Mouse (Mus musculus): ENCODE results near the gene Ttc33. TPM values are rescaled to one million over a fixed set of nuclear protein-coding genes. Genes with fewer than 3 reads are reported as not detected.

Gene Ttc33
- polyA plus RNA-seq, 1 experiment from 2014 or later: 36.5 TPM

DNA sequence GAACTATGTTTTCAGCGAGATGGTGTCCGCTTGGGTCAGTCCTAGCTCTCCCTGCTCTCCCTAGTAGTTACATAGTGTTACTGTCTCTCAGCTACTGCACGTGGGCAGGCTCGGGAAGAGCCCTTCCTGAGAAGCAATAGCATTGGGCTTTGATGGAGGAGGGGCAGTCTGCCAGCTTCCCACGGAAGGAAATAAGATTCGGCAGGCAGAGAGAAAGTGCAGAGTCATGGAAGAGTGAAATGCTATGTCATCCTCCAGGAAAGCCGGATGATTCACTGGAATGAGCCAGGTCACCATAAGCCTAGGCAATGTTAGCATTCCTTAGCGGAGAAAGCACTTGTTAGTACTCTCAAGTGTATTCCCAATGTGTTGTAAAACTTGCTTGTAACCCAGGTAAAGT is 50.2 kb downstream of the Ttc33 start:
- ATAC-seq (ENCODE audit: insufficient read depth, low FRiP score, low read depth): no peak
- 0 out of 2 replicates have a peak, but pooled peaks cover 5% of the 10 kb centered on the region for H3K4me1 ChIP-seq
- H3K27me3 ChIP-seq (replicated peaks): no peaks in the 10 kb centered on the region
- WGBS: 35% methylated on average over 8 of the region's 8 CpGs
- no peak overlapping the region for H3K4me3 ChIP-seq (replicated peaks)
- H3K27ac ChIP-seq: no peak overlapping the region
- H3K9me3 ChIP-seq: no peaks in the 10 kb centered on the region
- no peak overlapping the region for H3K4me2 ChIP-seq
- no peaks in the 10 kb centered on the region for H3K36me3 ChIP-seq
- H3K9ac ChIP-seq: no peak overlapping the region

DNA sequence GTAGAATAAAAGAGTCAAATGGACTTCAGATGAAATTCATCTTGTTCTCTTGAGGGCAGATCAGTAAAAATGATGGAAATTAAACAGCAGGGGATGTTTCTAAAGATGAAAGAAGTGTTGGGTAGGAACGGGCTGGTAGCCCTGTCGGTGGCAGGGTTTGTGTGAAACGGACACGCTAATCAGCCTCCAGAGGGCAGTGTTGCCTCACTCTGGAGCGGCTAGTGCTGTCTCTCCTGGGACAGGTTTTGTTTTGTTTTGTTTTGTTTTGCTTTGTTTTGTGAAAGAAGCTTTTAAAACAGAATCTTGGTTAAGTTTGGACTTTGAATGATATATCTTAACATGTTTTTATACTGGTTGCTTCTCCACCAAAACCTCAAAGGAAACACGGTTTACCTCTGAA is 51.2 kb downstream of the Ttc33 start:
- Histone ChIP-seq H3K27ac (no peak overlapping the region), H3K4me2 (no peak overlapping the region), H3K4me1 (0 out of 2 replicates have a peak, but pooled peaks cover 5% of the 10 kb centered on the region), H3K27me3 (replicated peaks) (no peaks in the 10 kb centered on the region), H3K4me3 (replicated peaks) (no peak overlapping the region), H3K9ac (no peak overlapping the region), H3K9me3 (no peaks in the 10 kb centered on the region), H3K36me3 (no peaks in the 10 kb centered on the region)
- ATAC-seq (ENCODE audit: insufficient read depth, low FRiP score, low read depth): no peak
- 14% methylated on average over 6 of the region's 6 CpGs for WGBS

DNA sequence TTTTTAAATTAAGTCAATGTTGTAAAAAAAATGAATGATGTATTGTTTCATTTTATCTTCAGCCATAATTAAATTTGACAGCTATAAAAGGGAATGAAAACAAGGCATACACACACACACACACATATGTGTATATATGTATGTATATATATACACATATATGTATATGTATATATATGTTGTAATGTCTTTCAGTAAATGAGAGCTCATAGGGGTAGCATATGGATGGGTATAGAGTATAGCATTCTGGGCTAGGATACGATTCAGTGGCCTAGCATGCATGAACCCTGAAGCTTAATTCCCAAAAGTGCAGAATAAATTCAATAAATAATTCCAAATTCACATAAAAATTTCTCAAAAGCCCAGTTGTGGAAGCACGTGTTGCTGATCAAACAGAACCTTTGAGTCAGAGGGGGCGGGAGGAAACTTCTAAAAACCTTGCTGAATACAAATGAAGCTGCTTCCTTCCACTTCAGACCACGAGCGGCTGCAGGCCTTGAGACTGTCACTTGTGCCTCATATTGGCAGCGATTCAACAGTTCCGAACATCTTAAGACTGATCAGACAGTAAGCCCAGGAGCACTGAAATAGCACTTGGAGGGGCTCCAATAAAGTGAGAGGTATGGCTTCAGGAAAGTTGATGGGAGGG is 51.8 kb downstream of the Ttc33 start:
- 58% methylated on average over 7 of the region's 7 CpGs for WGBS
- Histone ChIP-seq H3K4me2 (no peak overlapping the region), H3K4me1 (peaks cover 10% of the 10 kb centered on the region; the same call in 1 of the 2 replicates), H3K27me3 (replicated peaks) (no peaks in the 10 kb centered on the region), H3K4me3 (replicated peaks) (no peak overlapping the region), H3K9me3 (no peaks in the 10 kb centered on the region), H3K27ac (no peak overlapping the region), H3K9ac (no peak overlapping the region), H3K36me3 (no peaks in the 10 kb centered on the region)
- ATAC-seq (ENCODE audit: insufficient read depth, low FRiP score, low read depth): no peak

DNA sequence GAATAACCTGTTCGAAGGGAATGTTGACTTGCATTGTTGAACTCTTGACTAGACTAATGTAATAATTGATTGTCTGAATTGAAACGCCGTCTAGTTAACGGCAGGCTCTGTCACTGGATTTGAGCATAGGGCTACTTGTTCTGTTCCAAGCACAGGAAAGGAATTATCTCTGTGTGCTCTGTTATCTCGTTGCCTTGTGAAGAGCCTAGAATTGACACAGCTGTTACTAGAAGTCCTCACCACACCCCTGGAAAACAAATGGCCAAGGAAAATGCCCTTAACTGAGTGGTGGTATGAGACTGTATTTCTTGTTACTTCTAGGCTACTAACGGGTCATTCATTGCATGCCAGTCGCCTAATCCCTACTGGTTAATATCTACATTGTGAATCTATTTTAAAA is 52.7 kb downstream of the Ttc33 start:
- Histone ChIP-seq H3K4me2 (no peak overlapping the region), H3K27ac (no peak overlapping the region), H3K36me3 (no peaks in the 10 kb centered on the region), H3K4me3 (replicated peaks) (no peak overlapping the region), H3K27me3 (replicated peaks) (peaks cover 4% of the 10 kb centered on the region; the same call in 1 of the 2 replicates), H3K9ac (no peak overlapping the region), H3K4me1 (peaks cover 20% of the 10 kb centered on the region; the same call in 1 of the 2 replicates), H3K9me3 (no peaks in the 10 kb centered on the region)
- no peak for ATAC-seq (ENCODE audit: insufficient read depth, low FRiP score, low read depth)
- WGBS: 60% methylated on average over 7 of the region's 7 CpGs

DNA sequence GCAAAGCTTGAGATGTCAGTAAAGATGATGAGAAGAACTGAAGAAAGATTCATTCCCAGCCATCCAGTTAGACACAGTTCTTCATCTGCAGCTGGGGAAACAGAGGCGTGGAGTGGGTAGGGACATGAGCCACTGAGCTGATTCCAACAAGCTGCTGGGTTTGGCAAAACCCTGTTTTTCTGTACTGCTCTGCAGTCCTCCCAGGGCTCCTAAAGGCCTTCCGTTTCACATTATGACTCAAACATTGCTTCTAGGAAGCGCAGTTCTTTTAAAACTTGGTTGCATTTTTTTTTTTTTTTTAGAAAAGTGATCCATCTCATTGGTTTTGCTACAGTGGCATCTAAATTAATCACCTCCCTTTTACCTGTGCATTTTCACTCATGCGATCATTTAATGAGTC is 53.2 kb downstream of the Ttc33 start:
- no peak for ATAC-seq (ENCODE audit: insufficient read depth, low FRiP score, low read depth)
- Histone ChIP-seq H3K9ac (no peak overlapping the region), H3K27me3 (replicated peaks) (peaks cover 5% of the 10 kb centered on the region; the same call in 1 of the 2 replicates), H3K36me3 (no peaks in the 10 kb centered on the region), H3K4me2 (no peak overlapping the region), H3K4me1 (peaks cover 24% of the 10 kb centered on the region), H3K27ac (no peak overlapping the region), H3K4me3 (replicated peaks) (no peak overlapping the region), H3K9me3 (no peaks in the 10 kb centered on the region)
- WGBS: 80% methylated on average over 4 of the region's 4 CpGs

DNA sequence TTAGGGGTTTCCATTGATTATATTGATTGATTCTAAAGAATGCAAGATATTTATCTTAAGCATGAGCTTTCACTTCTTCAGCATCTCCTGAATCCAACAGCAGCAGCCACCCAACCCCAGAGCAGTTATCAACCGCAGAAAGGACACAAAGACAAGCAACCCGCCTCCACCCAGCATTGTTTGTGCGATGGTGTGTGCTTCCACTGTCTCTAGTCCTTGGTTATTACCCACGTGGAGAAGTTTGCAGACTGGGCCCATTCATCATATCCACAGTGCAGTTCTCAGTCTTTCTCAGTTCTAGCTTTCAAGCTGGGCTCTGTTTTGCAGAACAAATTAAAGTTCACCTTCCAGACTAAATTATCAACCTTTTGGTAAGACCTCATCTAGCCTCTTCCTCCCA is 54.0 kb downstream of the Ttc33 start:
- 58% methylated on average over 4 of the region's 4 CpGs for WGBS

DNA sequence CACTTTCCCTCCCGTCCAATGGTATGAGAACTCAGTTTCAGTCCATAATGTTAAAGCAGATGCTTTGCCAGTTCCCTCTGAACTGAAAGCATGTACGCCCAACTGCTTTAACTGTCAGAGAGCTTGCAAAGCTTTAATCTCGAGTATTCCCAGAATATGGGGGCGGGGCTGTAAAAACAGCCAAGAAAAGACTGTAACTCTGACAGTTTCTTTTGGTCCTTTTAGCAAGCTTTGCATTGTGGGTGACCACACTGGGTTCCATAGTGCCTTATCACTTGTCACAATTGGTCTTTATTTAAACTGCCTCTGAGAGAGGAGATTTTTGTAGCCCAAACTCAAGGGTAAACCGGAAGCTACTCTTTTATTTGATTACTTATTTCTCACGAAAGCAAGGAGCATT is 54.6 kb downstream of the Ttc33 start:
- no peak overlapping the region for H3K9ac ChIP-seq

More for the DNA sequence above, 54.0 kb downstream of the Ttc33 start:
- ATAC-seq (ENCODE audit: insufficient read depth, low FRiP score, low read depth): no peak
- no peak overlapping the region for H3K9ac ChIP-seq
- H3K27me3 ChIP-seq (replicated peaks): peaks cover 5% of the 10 kb centered on the region; the same call in 1 of the 2 replicates
- peaks cover 28% of the 10 kb centered on the region for H3K4me1 ChIP-seq
- H3K4me3 ChIP-seq (replicated peaks): no peak overlapping the region
- H3K27ac ChIP-seq: no peak overlapping the region
- H3K9me3 ChIP-seq: no peaks in the 10 kb centered on the region
- H3K4me2 ChIP-seq: peak overlapping the region; percentile 5; the same call in 1 of the 2 replicates
- no peaks in the 10 kb centered on the region for H3K36me3 ChIP-seq

DNA sequence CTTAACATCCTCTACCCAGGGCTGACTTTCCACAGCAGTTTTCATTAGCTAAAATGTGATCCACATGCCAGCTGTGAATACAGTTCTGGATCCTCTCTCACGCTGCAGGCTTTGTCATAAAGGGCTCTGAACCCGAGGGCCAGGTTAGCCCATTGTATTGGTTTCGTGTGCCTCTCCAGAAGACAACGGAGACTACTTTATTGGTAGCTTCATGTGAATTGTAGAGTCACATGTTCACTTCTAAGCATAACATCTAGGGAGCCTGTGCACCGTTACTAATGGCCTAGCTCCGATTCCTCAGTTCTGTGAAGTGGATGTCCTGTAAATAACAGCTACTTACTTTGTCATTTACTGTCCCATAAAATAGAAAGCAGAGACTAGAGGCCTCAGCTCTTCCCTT is 55.0 kb downstream of the Ttc33 start:
- no peak overlapping the region for H3K27ac ChIP-seq
- H3K9me3 ChIP-seq: no peaks in the 10 kb centered on the region
- WGBS: 80% methylated on average over 6 of the region's 6 CpGs
- no peaks in the 10 kb centered on the region for H3K36me3 ChIP-seq
- ATAC-seq (ENCODE audit: insufficient read depth, low FRiP score, low read depth): no peak
- H3K4me3 ChIP-seq (replicated peaks): no peak overlapping the region
- peaks cover 9% of the 10 kb centered on the region; the same call in 1 of the 2 replicates for H3K27me3 ChIP-seq (replicated peaks)
- H3K4me2 ChIP-seq: peak overlapping the region; percentile 13; the same call in 1 of the 2 replicates
- peaks cover 28% of the 10 kb centered on the region for H3K4me1 ChIP-seq
- H3K9ac ChIP-seq: no peak overlapping the region

More for the DNA sequence above, 54.6 kb downstream of the Ttc33 start:
- no peak for ATAC-seq (ENCODE audit: insufficient read depth, low FRiP score, low read depth)
- no peaks in the 10 kb centered on the region for H3K9me3 ChIP-seq
- H3K36me3 ChIP-seq: no peaks in the 10 kb centered on the region
- H3K4me3 ChIP-seq (replicated peaks): no peak overlapping the region
- WGBS: 48% methylated on average over 6 of the region's 6 CpGs
- H3K4me2 ChIP-seq: peak overlapping the region; percentile 13; the same call in 1 of the 2 replicates
- peaks cover 9% of the 10 kb centered on the region; the same call in 1 of the 2 replicates for H3K27me3 ChIP-seq (replicated peaks)
- H3K4me1 ChIP-seq: peaks cover 28% of the 10 kb centered on the region
- no peak overlapping the region for H3K27ac ChIP-seq

DNA sequence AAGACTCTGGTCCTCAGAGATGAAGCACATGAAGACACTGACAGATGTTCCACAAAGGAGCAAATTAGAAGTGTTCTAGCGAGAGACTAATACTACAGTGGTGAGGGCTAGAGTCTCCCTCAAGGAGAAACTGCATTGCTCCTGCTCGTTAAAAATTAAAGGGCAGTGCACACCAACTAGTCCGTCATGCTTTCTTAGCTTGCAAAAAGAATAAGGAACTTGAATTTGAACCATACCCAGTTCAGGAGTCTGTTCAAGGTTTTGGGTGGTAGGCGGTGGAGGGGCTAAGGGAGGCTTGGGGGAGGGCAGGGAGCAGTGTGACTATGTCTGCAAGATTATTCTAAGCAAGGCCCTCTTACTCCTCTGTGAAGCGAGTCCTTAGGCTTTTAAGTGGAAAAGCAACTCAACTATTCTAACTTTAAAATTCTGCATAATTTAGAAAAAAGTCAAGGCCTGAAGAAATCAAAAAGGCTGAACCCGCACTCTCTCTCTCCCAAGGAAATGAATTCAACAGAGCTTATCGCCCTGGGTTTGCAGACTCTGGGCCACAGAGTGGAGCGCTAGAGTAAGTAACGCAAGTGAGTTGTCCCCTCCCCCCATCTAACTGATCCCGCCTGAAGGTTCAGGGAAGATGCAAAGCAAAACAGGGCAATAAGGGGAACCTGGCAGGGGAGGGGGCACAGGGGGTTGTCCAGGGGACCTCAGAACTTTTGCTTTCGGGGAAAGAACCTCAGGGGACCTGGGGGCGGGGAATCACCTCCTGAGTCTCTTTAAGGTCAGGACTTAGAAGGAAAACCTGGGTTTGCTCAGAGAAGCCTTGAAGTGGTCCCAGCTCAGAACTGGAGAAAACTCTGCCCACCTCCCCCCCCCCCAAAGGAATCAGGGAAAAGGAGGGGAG is 56.2 kb downstream of the Ttc33 start:
- peaks cover 28% of the 10 kb centered on the region for H3K4me1 ChIP-seq

DNA sequence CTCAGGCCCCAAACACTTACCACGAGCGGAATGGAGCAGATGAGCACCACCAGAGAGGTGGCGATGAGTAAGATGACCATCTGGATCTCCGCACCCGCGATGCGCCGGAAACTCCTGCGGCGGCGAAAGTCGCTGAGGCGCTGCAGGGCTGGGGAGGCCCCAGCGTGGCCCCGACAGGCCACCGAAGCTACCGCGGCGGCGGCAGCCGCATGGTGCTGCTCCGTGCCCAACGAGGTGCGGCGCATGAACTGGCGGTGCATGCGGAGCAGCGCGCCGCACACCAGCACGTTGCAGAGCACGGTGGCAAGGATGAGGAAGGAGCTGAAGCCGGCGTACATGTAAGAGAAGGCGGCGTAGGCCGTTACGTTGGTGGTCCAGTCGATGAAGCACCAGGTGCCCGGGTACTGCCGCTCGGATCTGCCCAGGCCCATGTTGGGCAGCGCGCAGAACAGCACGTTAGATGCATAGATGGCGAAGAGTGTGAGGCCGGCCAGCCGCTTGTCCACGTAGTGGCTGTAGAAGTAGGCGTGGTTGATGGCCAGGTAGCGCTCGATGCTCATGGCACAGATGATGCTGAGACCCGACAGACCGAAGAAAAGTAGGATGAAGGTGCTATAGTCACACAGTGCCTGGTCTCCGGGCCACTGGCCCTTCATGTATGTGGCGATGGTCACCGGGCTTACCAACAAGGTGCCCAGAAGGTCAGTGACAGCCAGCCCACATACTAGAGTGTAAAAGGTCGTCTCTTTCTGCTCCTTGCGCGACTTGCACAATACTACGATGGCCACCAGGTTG is 57.1 kb downstream of the Ttc33 start:
- Histone ChIP-seq H3K9ac (peak overlapping the region; percentile 32; the same call in 1 of the 2 replicates), H3K36me3 (no peaks in the 10 kb centered on the region), H3K4me2 (peak overlapping the region; percentile 99), H3K4me3 (replicated peaks) (peak overlapping the region; percentile 59), H3K4me1 (peaks cover 28% of the 10 kb centered on the region), H3K9me3 (no peaks in the 10 kb centered on the region), H3K27me3 (replicated peaks) (peaks cover 9% of the 10 kb centered on the region; the same call in 1 of the 2 replicates), H3K27ac (no peak overlapping the region)
- ATAC-seq (ENCODE audit: insufficient read depth, low FRiP score, low read depth): no peak
- 2% methylated on average over 61 of the region's 61 CpGs for WGBS

More for the DNA sequence above, 56.2 kb downstream of the Ttc33 start:
- no peak overlapping the region for H3K27ac ChIP-seq
- no peaks in the 10 kb centered on the region for H3K9me3 ChIP-seq
- H3K4me2 ChIP-seq: peak overlapping the region; percentile 99
- H3K4me3 ChIP-seq (replicated peaks): peak overlapping the region; percentile 59
- WGBS: 38% methylated on average over 12 of the region's 12 CpGs
- peaks cover 9% of the 10 kb centered on the region; the same call in 1 of the 2 replicates for H3K27me3 ChIP-seq (replicated peaks)
- no peak for ATAC-seq (ENCODE audit: insufficient read depth, low FRiP score, low read depth)
- H3K9ac ChIP-seq: peak overlapping the region; percentile 32; the same call in 1 of the 2 replicates
- H3K36me3 ChIP-seq: no peaks in the 10 kb centered on the region
